18 mouse cellular contexts compared by ENCODE assay signal in the genomic region with DNA sequence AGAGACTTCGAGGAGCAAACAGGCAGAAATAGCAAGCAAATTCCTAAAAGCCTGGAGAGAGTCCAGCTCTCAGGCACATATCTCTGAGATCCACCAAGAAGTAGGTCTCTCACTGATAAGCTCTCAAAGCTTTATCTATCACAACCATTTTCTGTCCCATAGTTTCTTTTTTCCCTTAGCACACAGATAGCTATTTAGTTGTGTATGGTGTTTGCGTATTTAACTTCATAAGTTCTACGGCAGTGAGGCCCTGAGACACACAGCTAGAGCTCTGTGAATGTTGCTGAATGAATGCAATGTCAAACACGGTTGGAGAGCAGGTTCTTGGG.
DNase-seq lines count a peak whose midpoint lies in the region; ATAC-seq and TF ChIP-seq lines count a peak whose summit lies in the region.
"Had no signal": no experiment of that assay in that cellular context is flagged by ENCODE, and none has a peak within 500 bp of the region (broad histone marks: within the 10 kb centered on the region; RNA-seq: fewer than 3 reads in every experiment).

No protein-coding gene starts in this region.

- H3K4me3 ChIP-seq in G1E (ENCODE audit: low read depth, low read length) (no peak overlapping the region), MEL (ENCODE audit: control insufficient read depth in 1 of 2, insufficient read depth in 1 of 2, low read depth in 2 of 2, low read length in 2 of 2) (peak overlapping the region in 1 of 2 experiments; percentile 8; a peak in 2 of 4 replicates)
- H3K4me3 ChIP-seq: heart, embryonic 12.5 days; midbrain, embryonic 15.5 days had no signal

- no peak for TF ChIP-seq CTCF in G1E (IDR thresholded peaks at IDR 0.05; ENCODE audit: low read depth, low read length)
- no peak for TF ChIP-seq CTCF in MEL (IDR thresholded peaks at IDR 0.05 in 2 of 3, conservative IDR thresholded peaks at IDR 0.05 in 1 of 3; ENCODE audit: control insufficient read depth in 1 of 3, insufficient read depth in 1 of 3, low read depth in 2 of 3, low read length in 3 of 3, poor library complexity in 1 of 3, severe bottlenecking in 1 of 3)

- no peak for TF ChIP-seq RAD21 in MEL (IDR thresholded peaks at IDR 0.05; ENCODE audit: low read depth, low read length)

- H3K9me3 ChIP-seq in G1E (replicated peaks) (no peaks in the 10 kb centered on the region), MEL (replicated peaks; ENCODE audit: insufficient read depth, low read length) (no peaks in the 10 kb centered on the region)
- H3K9me3 ChIP-seq: heart, embryonic 12.5 days; midbrain, embryonic 15.5 days had no signal

- no peak for TF ChIP-seq POLR2A in MEL (IDR thresholded peaks at IDR 0.05; ENCODE audit: control insufficient read depth in 1 of 2, insufficient read depth in 1 of 2, low read depth in 1 of 2, low read length in 2 of 2, poor library complexity in 1 of 2)

- peak overlapping the region; percentile 86 for H3K27ac ChIP-seq in MEL (ENCODE audit: control insufficient read depth, low read depth, low read length)
- H3K27ac ChIP-seq: midbrain, embryonic 15.5 days had no signal

- 0 out of 2 replicates have a peak, but pooled peaks have one; percentile 15 for ATAC-seq in G1E (ENCODE audit: extremely low read depth, insufficient number of reproducible peaks, low FRiP score, poor library complexity, severe bottlenecking)
- 0 out of 2 replicates have a peak, but pooled peaks have one; percentile 31 for ATAC-seq in megakaryocyte, adult 5-6 weeks (ENCODE audit: poor library complexity, severe bottlenecking)
- ATAC-seq: CD4-positive, CD25-positive, alpha-beta regulatory T cell, adult 4 months; midbrain, embryonic 15.5 days had no signal

- TF ChIP-seq EP300 in MEL (IDR thresholded peaks at IDR 0.05; ENCODE audit: low read depth in 1 of 2, low read length in 2 of 2): peak; percentile 88 to 91

- no peaks in the 10 kb centered on the region for H3K27me3 ChIP-seq in G1E (ENCODE audit: insufficient read depth, low read length)
- H3K27me3 ChIP-seq in MEL (ENCODE audit: control insufficient read depth in 1 of 2, insufficient read depth in 2 of 2, low read length in 2 of 2): no peaks in the 10 kb centered on the region
- H3K27me3 ChIP-seq: heart, embryonic 12.5 days; midbrain, embryonic 15.5 days had no signal

- 0 out of 2 replicates have a peak, but pooled peaks cover 3% of the 10 kb centered on the region for H3K79me2 ChIP-seq in MEL (ENCODE audit: control insufficient read depth, insufficient read depth, low read length, poor library complexity)

- H3K4me1 ChIP-seq in G1E (ENCODE audit: insufficient read depth, low read depth, low read length) (no peaks in the 10 kb centered on the region), MEL (ENCODE audit: control insufficient read depth in 1 of 2, insufficient read depth in 2 of 2, low read length in 2 of 2) (peaks cover 3 to 18% of the 10 kb centered on the region in 2 experiments; a peak in 3 of 4 replicates)

- peak overlapping the region; percentile 20; the same call in 1 of the 2 replicates for H3K9ac ChIP-seq in MEL (ENCODE audit: control insufficient read depth, low read depth, low read length, poor library complexity, severe bottlenecking)
- H3K9ac ChIP-seq: heart, embryonic 12.5 days; midbrain, embryonic 15.5 days had no signal

- H3K36me3 ChIP-seq in G1E (replicated peaks) (no peaks in the 10 kb centered on the region), MEL (ENCODE audit: control insufficient read depth in 1 of 2, insufficient read depth in 2 of 2, low read length in 2 of 2) (peaks cover 0 to 16% of the 10 kb centered on the region in 2 experiments; a peak in 2 of 4 replicates)
- H3K36me3 ChIP-seq: heart, embryonic 12.5 days; midbrain, embryonic 15.5 days had no signal

- no peak for DNase-seq in G1E (ENCODE audit: low spot score)
- DNase-seq in MEL (ENCODE audit: low read depth, low spot score): peak; percentile 77
- DNase-seq in liver: peak; percentile 11
- no peak for DNase-seq in urinary bladder, adult 2 months (ENCODE audit: low spot score)
- DNase-seq in left cerebral cortex, adult 8-10 months (ENCODE audit: low spot score in 2 of 2): no peak
- no peak for DNase-seq in adrenal gland, adult (ENCODE audit: inconsistent age in 2 of 2, low spot score in 1 of 2)
- DNase-seq: adrenal gland, adult 2 months; cerebellum, adult 18-20 months; gastrocnemius, postnatal 25 days; kidney, adult 2 months; kidney, postnatal 14 days; layer of hippocampus, adult 9-11 months; right cerebral cortex, adult 18-20 months; thymus, adult 2 months had no signal

TF ChIP-seq in MEL, 35 proteins besides CTCF, POLR2A, EP300 and RAD21:
- TF ChIP-seq ZMIZ1 (IDR thresholded peaks at IDR 0.05; ENCODE audit: low read depth, low read length) (no peak), POLR2AphosphoS2 (IDR thresholded peaks at IDR 0.05; ENCODE audit: low read length) (no peak), NELFE (IDR thresholded peaks at IDR 0.05; ENCODE audit: low read depth, low read length) (no peak), ETS1 (IDR thresholded peaks at IDR 0.05; ENCODE audit: low read depth, low read length) (peak; percentile 76), GATA1 (IDR thresholded peaks at IDR 0.05; ENCODE audit: low read depth, low read length) (peak; percentile 96), CHD2 (IDR thresholded peaks at IDR 0.05; ENCODE audit: low read length) (no peak), RCOR1 (IDR thresholded peaks at IDR 0.05; ENCODE audit: low read depth, low read length) (peak; percentile 70), TBP (IDR thresholded peaks at IDR 0.05; ENCODE audit: low read depth, low read length) (no peak), MYC (IDR thresholded peaks at IDR 0.05; ENCODE audit: low read depth, low read length) (no peak), CHD1 (IDR thresholded peaks at IDR 0.05; ENCODE audit: low read depth, low read length) (no peak), MYB (IDR thresholded peaks at IDR 0.05; ENCODE audit: low read depth, low read length) (no peak), ZKSCAN1 (IDR thresholded peaks at IDR 0.05; ENCODE audit: low read depth, low read length) (no peak), USF1 (IDR thresholded peaks at IDR 0.05; ENCODE audit: low read depth, low read length) (no peak), HCFC1 (IDR thresholded peaks at IDR 0.05; ENCODE audit: low read depth, low read length) (no peak), TCF12 (IDR thresholded peaks at IDR 0.05; ENCODE audit: low read depth, low read length) (peak; percentile 97), BHLHE40 (IDR thresholded peaks at IDR 0.05; ENCODE audit: borderline replicate concordance, low read depth, low read length) (no peak), UBTF (IDR thresholded peaks at IDR 0.05; ENCODE audit: borderline replicate concordance, insufficient read depth, low read depth, low read length) (no peak), USF2 (IDR thresholded peaks at IDR 0.05; ENCODE audit: borderline replicate concordance in 1 of 2, insufficient read depth in 1 of 2, low read depth in 1 of 2, low read length in 2 of 2) (no peak), JUND (IDR thresholded peaks at IDR 0.05; ENCODE audit: low read depth, low read length) (no peak), MAFK (IDR thresholded peaks at IDR 0.05; ENCODE audit: borderline replicate concordance, low read depth, low read length) (0 out of 2 replicates have a peak, but pooled peaks have one; percentile 16), POLR2AphosphoS5 (IDR thresholded peaks at IDR 0.05; ENCODE audit: borderline replicate concordance, low read depth, low read length) (no peak), SIN3A (IDR thresholded peaks at IDR 0.05; ENCODE audit: low read length) (no peak), GABPA (IDR thresholded peaks at IDR 0.05; ENCODE audit: low read depth, low read length) (no peak), ZC3H11A (IDR thresholded peaks at IDR 0.05; ENCODE audit: low read depth, low read length) (no peak; the same call in 1 of the 2 replicates), SMC3 (IDR thresholded peaks at IDR 0.05; ENCODE audit: low read depth, low read length) (no peak), MAZ (IDR thresholded peaks at IDR 0.05; ENCODE audit: low read depth, low read length) (no peak), TAL1 (IDR thresholded peaks at IDR 0.05; ENCODE audit: low read length) (peak; percentile 38), MEF2A (IDR thresholded peaks at IDR 0.05; ENCODE audit: extremely low read depth, insufficient replicate concordance, low read depth, low read length, poor library complexity, severe bottlenecking) (no peak), ELF1 (IDR thresholded peaks at IDR 0.05; ENCODE audit: low read depth, low read length) (no peak)

Comparison
In these comparisons a context has a peak if more than half of its experiments do, and no peak if none do; other contexts are left out.
1. DNase-seq: peak in MEL (single experiment) and liver (single experiment); none in G1E (single experiment), urinary bladder, adult 2 months (single experiment), left cerebral cortex, adult 8-10 months (0 of 2) and adrenal gland, adult (0 of 2).